Mouse (Mus musculus) right cerebral cortex, adult 2 months (tissue): ENCODE data around the gene Wfs1.
"Not testable (repeated sequence)": the region's sequence is repeated elsewhere in the genome, so short reads cannot be mapped to it uniquely, and the experiment has no call there.

Experiments used
- DNase-seq, 2 experiments: peaks; one replicate each; pipeline ENCODE4 v3.0.0; 2021 to 2022; ENCODE audit warnings: low spot score in 2 of 2

Gene Wfs1

GRCm38 (mm10) chr5:36988781-36989624, at the start of gene Wfs1:
Gene Wfs1 (minus strand): TSS chr5:36989205.
- peak; percentile 94 to 96 for DNase-seq

- DNase-seq, result no peak
Measured at GRCm38 (mm10) chr5:37036884-37037283, 47.9 kb upstream of the Wfs1 start.

- no peak for DNase-seq
Measured at GRCm38 (mm10) chr5:37035896-37036295, 46.9 kb upstream of the Wfs1 start.

GRCm38 (mm10) chr5:37035192-37035591, 46.2 kb upstream of the Wfs1 start:
- peak in 1 of 2 experiments; percentile 46 for DNase-seq

- peak in 1 of 2 experiments; percentile 40 for DNase-seq
Measured at GRCm38 (mm10) chr5:37030753-37031152, 41.7 kb upstream of the Wfs1 start.

- no peak for DNase-seq
Measured at GRCm38 (mm10) chr5:37029326-37029905, 40.4 kb upstream of the Wfs1 start.

GRCm38 (mm10) chr5:37028486-37029311, 39.7 kb upstream of the Wfs1 start:
- peak; percentile 56 to 58 for DNase-seq

GRCm38 (mm10) chr5:37028104-37028485, 39.1 kb upstream of the Wfs1 start:
- peak; percentile 93 to 96 for DNase-seq

GRCm38 (mm10) chr5:37027701-37028100, 38.7 kb upstream of the Wfs1 start:
- DNase-seq, result no peak

- DNase-seq, result no peak
Measured at GRCm38 (mm10) chr5:37017222-37017621, 28.2 kb upstream of the Wfs1 start.

GRCm38 (mm10) chr5:37015612-37016310, 26.8 kb upstream of the Wfs1 start:
- peak in 1 of 2 experiments; percentile 52 for DNase-seq

GRCm38 (mm10) chr5:37010666-37011317, 21.8 kb upstream of the Wfs1 start:
- peak; percentile 72 to 78 for DNase-seq

GRCm38 (mm10) chr5:37009761-37010160, 20.8 kb upstream of the Wfs1 start:
- DNase-seq, result not testable (repeated sequence)

- DNase-seq, result peak; percentile 89 to 93
Measured at GRCm38 (mm10) chr5:37002001-37002400, 13.0 kb upstream of the Wfs1 start.

GRCm38 (mm10) chr5:37001002-37001401, 12.0 kb upstream of the Wfs1 start:
- DNase-seq, result no peak

- DNase-seq, result no peak
Measured at GRCm38 (mm10) chr5:36997996-36998395, 9.0 kb upstream of the Wfs1 start.

- peak; percentile 49 to 65 for DNase-seq
Measured at GRCm38 (mm10) chr5:36996410-36996809, 7.4 kb upstream of the Wfs1 start.

- DNase-seq, result peak in 1 of 2 experiments; percentile 39
Measured at GRCm38 (mm10) chr5:36990631-36991350, 1.8 kb upstream of the Wfs1 start.

- DNase-seq, result no peak
Measured at GRCm38 (mm10) chr5:36990196-36990595, 1.2 kb upstream of the Wfs1 start.

- DNase-seq, result no peak
Measured at GRCm38 (mm10) chr5:36989625-36989977, 596 bp upstream of the Wfs1 start.
